Mouse (Mus musculus): Measurements from ENCODE around the gene Bcl2.

DNA sequence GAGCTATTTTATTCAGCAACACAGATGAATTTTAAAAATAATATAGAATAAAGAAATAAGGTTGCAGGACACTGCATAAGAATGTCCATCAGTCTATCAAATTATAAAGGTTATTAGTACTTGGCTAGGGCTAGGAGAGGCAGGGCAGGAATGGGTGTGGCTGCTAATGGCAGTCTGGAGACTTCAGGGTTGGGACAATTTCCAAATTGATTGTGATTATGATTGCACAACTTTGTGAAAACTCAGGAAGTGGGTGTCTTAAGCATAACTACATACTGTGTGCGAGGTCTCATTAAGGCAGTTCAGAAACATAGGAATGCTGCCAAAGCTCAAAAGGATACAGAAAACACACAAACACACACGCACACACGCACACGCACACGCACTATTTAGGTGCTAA, 37.9 kb upstream of the Bcl2 start:
- no peak for TF ChIP-seq JUND (IDR thresholded peaks at IDR 0.05; ENCODE audit: low read depth, low read length)
- no peak for TF ChIP-seq MAX (IDR thresholded peaks at IDR 0.05; ENCODE audit: low read length)
- no peak for TF ChIP-seq E2F4 (IDR thresholded peaks at IDR 0.05; ENCODE audit: borderline replicate concordance, low read depth, low read length)
- no peak for TF ChIP-seq ETS1 (IDR thresholded peaks at IDR 0.05; ENCODE audit: low read depth, low read length)
- no peak for TF ChIP-seq MEF2A (IDR thresholded peaks at IDR 0.05; ENCODE audit: extremely low read depth, insufficient replicate concordance, low read depth, low read length, poor library complexity, severe bottlenecking)
- no peak for TF ChIP-seq USF2 (IDR thresholded peaks at IDR 0.05; ENCODE audit: borderline replicate concordance in 1 of 2, insufficient read depth in 1 of 2, low read depth in 1 of 2, low read length in 2 of 2)
- TF ChIP-seq POLR2A (IDR thresholded peaks at IDR 0.05; ENCODE audit: control insufficient read depth in 1 of 2, insufficient read depth in 1 of 2, low read depth in 1 of 2, low read length in 2 of 2, poor library complexity in 1 of 2): no peak
- no peak for TF ChIP-seq MAZ (IDR thresholded peaks at IDR 0.05; ENCODE audit: low read depth, low read length)
- no peak for TF ChIP-seq USF1 (IDR thresholded peaks at IDR 0.05; ENCODE audit: low read depth, low read length)
- TF ChIP-seq GABPA (IDR thresholded peaks at IDR 0.05; ENCODE audit: low read depth, low read length): no peak
